In the genomic region with DNA sequence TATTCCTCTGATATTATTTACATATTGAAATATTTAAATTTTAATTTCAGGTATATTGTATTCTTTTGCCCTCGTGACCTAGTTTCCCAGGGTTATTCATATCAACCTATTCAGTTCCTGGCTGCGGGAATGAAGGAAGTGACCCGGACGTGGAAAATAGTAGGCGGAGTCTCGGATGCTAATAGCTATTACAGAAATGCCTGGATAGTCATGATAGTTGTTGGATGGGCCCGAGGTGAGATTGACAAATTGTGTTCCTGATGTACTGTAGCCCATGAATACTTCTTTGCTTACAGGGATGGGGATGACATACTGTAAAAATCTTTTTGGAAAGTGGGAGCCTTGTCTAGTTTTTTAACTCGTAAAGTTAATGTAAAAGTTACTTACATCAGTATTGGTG, we compare ENCODE assay signal across 21 mouse cellular contexts. TPM values are rescaled to one million over a fixed set of nuclear protein-coding genes. Genes with fewer than 3 reads are reported as not detected.
DNase-seq lines count a peak whose midpoint lies in the region; ATAC-seq lines count a peak whose summit lies in the region.
"Had no signal": no experiment of that assay in that cellular context is flagged by ENCODE, and none has a peak within 500 bp of the region (broad histone marks: within the 10 kb centered on the region; RNA-seq: fewer than 3 reads in every experiment).

No protein-coding gene starts in this region.

- no peak overlapping the region for H3K4me3 ChIP-seq in heart, embryonic 10.5 days
- H3K4me3 ChIP-seq in heart, embryonic 12.5 days, result no peak overlapping the region
- H3K4me3 ChIP-seq in midbrain, embryonic 11.5 days (ENCODE audit: low read depth, low read length), result no peak overlapping the region
- no peak overlapping the region for H3K4me3 ChIP-seq in midbrain, embryonic 15.5 days
- no peak overlapping the region for H3K4me3 ChIP-seq in forebrain, embryonic 11.5 days (ENCODE audit: low read depth, low read length)
- H3K4me3 ChIP-seq: embryonic facial prominence, embryonic 10.5 days; embryonic facial prominence, embryonic 12.5 days; forebrain, embryonic 12.5 days had no signal

- H3K36me3 ChIP-seq in heart, embryonic 10.5 days, result peaks cover 14% of the 10 kb centered on the region; the same call in 1 of the 2 replicates
- peaks cover 8% of the 10 kb centered on the region for H3K36me3 ChIP-seq in heart, embryonic 12.5 days
- no peaks in the 10 kb centered on the region for H3K36me3 ChIP-seq in midbrain, embryonic 11.5 days (ENCODE audit: control insufficient read depth, insufficient read depth, low read length)
- H3K36me3 ChIP-seq in midbrain, embryonic 15.5 days (replicated peaks), result no peaks in the 10 kb centered on the region
- no peaks in the 10 kb centered on the region for H3K36me3 ChIP-seq in forebrain, embryonic 11.5 days (ENCODE audit: control insufficient read depth, insufficient read depth, low read length)
- H3K36me3 ChIP-seq: embryonic facial prominence, embryonic 12.5 days had no signal

- DNase-seq in heart, embryonic 10.5 days (ENCODE audit: low spot score), result peak; percentile 48
- DNase-seq in midbrain, embryonic 11.5 days (ENCODE audit: low spot score, missing footprints), result peak; percentile 51
- DNase-seq in forebrain, embryonic 11.5 days (ENCODE audit: low spot score), result no peak
- DNase-seq: adrenal gland, adult 8-10 months; adrenal gland, postnatal 14 days; adrenal gland, postnatal 36 days; cerebellum, adult 11-12 months; cerebellum, adult 2 months; cerebellum, adult 9-10 months; cerebellum, postnatal 10 days; cerebellum, postnatal 25 days had no signal

- H3K9ac ChIP-seq in heart, embryonic 12.5 days, result no peak overlapping the region
- no peak overlapping the region for H3K9ac ChIP-seq in midbrain, embryonic 11.5 days (ENCODE audit: low read length)
- H3K9ac ChIP-seq in midbrain, embryonic 15.5 days, result no peak overlapping the region
- H3K9ac ChIP-seq in forebrain, embryonic 11.5 days (ENCODE audit: low read length), result no peak overlapping the region
- H3K9ac ChIP-seq: embryonic facial prominence, embryonic 12.5 days; forebrain, embryonic 12.5 days had no signal

- H3K27ac ChIP-seq in heart, embryonic 10.5 days, result no peak overlapping the region
- H3K27ac ChIP-seq in heart, embryonic 12.5 days (ENCODE audit: poor library complexity, severe bottlenecking), result no peak overlapping the region
- H3K27ac ChIP-seq in midbrain, embryonic 11.5 days (ENCODE audit: low read depth, low read length), result no peak overlapping the region
- no peak overlapping the region for H3K27ac ChIP-seq in midbrain, embryonic 15.5 days
- no peak overlapping the region for H3K27ac ChIP-seq in forebrain, embryonic 11.5 days (ENCODE audit: low read depth, low read length)
- H3K27ac ChIP-seq: embryonic facial prominence, embryonic 10.5 days; embryonic facial prominence, embryonic 12.5 days; forebrain, embryonic 12.5 days had no signal

- 87% methylated on average over 8 of the region's 8 CpGs for WGBS in heart, embryonic 10.5 days
- WGBS in heart, embryonic 12.5 days, result 84% methylated on average over 8 of the region's 8 CpGs
- 92% methylated on average over 8 of the region's 8 CpGs for WGBS in midbrain, embryonic 11.5 days
- 93% methylated on average over 8 of the region's 8 CpGs for WGBS in midbrain, embryonic 15.5 days
- 94% methylated on average over 8 of the region's 8 CpGs for whole genome bisulfite sequencing in forebrain, embryonic 11.5 days

- H3K9me3 ChIP-seq in heart, embryonic 10.5 days, result no peaks in the 10 kb centered on the region
- H3K9me3 ChIP-seq in heart, embryonic 12.5 days (replicated peaks), result no peaks in the 10 kb centered on the region
- H3K9me3 ChIP-seq in midbrain, embryonic 11.5 days (ENCODE audit: control insufficient read depth, low read length), result no peaks in the 10 kb centered on the region
- H3K9me3 ChIP-seq in midbrain, embryonic 15.5 days, result no peaks in the 10 kb centered on the region
- no peaks in the 10 kb centered on the region for H3K9me3 ChIP-seq in forebrain, embryonic 11.5 days (ENCODE audit: control insufficient read depth, low read length)
- H3K9me3 ChIP-seq: embryonic facial prominence, embryonic 10.5 days; embryonic facial prominence, embryonic 12.5 days; forebrain, embryonic 12.5 days; G1E had no signal

- H3K4me2 ChIP-seq in heart, embryonic 12.5 days, result no peak overlapping the region
- H3K4me2 ChIP-seq in midbrain, embryonic 11.5 days, result no peak overlapping the region
- no peak overlapping the region for H3K4me2 ChIP-seq in midbrain, embryonic 15.5 days
- no peak overlapping the region for H3K4me2 ChIP-seq in forebrain, embryonic 11.5 days (ENCODE audit: low read depth, low read length, severe bottlenecking)
- H3K4me2 ChIP-seq: embryonic facial prominence, embryonic 12.5 days; forebrain, embryonic 12.5 days had no signal

- ATAC-seq in heart, embryonic 12.5 days (ENCODE audit: insufficient number of reproducible peaks, low FRiP score), result no peak
- no peak for ATAC-seq in midbrain, embryonic 11.5 days (ENCODE audit: low FRiP score)
- ATAC-seq in midbrain, embryonic 15.5 days (replicated peaks), result no peak
- no peak for ATAC-seq in forebrain, embryonic 11.5 days (replicated peaks; ENCODE audit: low FRiP score)
- ATAC-seq: activated CD4-positive, CD25-positive, alpha-beta regulatory T cell, adult 4 months; forebrain, embryonic 14.5 days; forebrain, embryonic 16.5 days; Patski had no signal

- peaks cover 5% of the 10 kb centered on the region; the same call in 1 of the 2 replicates for H3K4me1 ChIP-seq in heart, embryonic 10.5 days
- peaks cover 9% of the 10 kb centered on the region for H3K4me1 ChIP-seq in heart, embryonic 12.5 days (replicated peaks)
- peaks cover 3% of the 10 kb centered on the region for H3K4me1 ChIP-seq in midbrain, embryonic 11.5 days (ENCODE audit: control insufficient read depth, insufficient read depth, low read length)
- H3K4me1 ChIP-seq in midbrain, embryonic 15.5 days, result 0 out of 2 replicates have a peak, but pooled peaks cover 3% of the 10 kb centered on the region
- no peaks in the 10 kb centered on the region for H3K4me1 ChIP-seq in forebrain, embryonic 11.5 days (replicated peaks; ENCODE audit: control insufficient read depth, insufficient read depth, low read length)
- H3K4me1 ChIP-seq: embryonic facial prominence, embryonic 12.5 days; forebrain, embryonic 12.5 days had no signal

- no peaks in the 10 kb centered on the region for H3K27me3 ChIP-seq in heart, embryonic 10.5 days (ENCODE audit: insufficient read depth, poor library complexity, severe bottlenecking)
- no peaks in the 10 kb centered on the region for H3K27me3 ChIP-seq in heart, embryonic 12.5 days (replicated peaks)
- H3K27me3 ChIP-seq in midbrain, embryonic 11.5 days (ENCODE audit: control insufficient read depth, insufficient read depth, low read length), result no peaks in the 10 kb centered on the region
- no peaks in the 10 kb centered on the region for H3K27me3 ChIP-seq in midbrain, embryonic 15.5 days (replicated peaks)
- no peaks in the 10 kb centered on the region for H3K27me3 ChIP-seq in forebrain, embryonic 11.5 days (ENCODE audit: control insufficient read depth, insufficient read depth, low read length)
- H3K27me3 ChIP-seq: embryonic facial prominence, embryonic 12.5 days; forebrain, embryonic 12.5 days; Patski had no signal

RNA-seq across cellular contexts. Expression of gene Tmem38b, which starts 23.0 kb away (rescaled TPM):
- 10.8 and 18.2 TPM in 2 replicates for polyA plus RNA-seq in heart, embryonic 10.5 days (2016; fragmentation: Nextera tagmentation; extraction: Ambion mirVana)
- 13.3 and 13.5 TPM in 2 replicates for polyA plus RNA-seq in heart, embryonic 12.5 days (2016; fragmentation: Nextera tagmentation; extraction: Ambion mirVana)
- polyA plus RNA-seq in midbrain, embryonic 11.5 days (2014; fragmentation: Nextera tagmentation; extraction: Ambion mirVana), result 13.0 and 13.5 TPM in 2 replicates
- polyA plus RNA-seq in midbrain, embryonic 15.5 days (2015; fragmentation: Nextera tagmentation; extraction: Ambion mirVana), result 7.4 and 7.7 TPM in 2 replicates
- 7.8 and 9.1 TPM in 2 replicates for polyA plus RNA-seq in forebrain, embryonic 11.5 days (2014; fragmentation: Nextera tagmentation; extraction: Ambion mirVana)
